Mouse (Mus musculus) left cerebral cortex, adult 11 months (tissue): ENCODE measurements at regions not wholly inside any gene's neighbourhood (a gene's known extent, or its start where the extent isn't known, plus 50 kb on each side); places are given as distances from the start of the nearest gene placed in this dataset.
A peak's percentile ranks its signal among the peaks of the same experiment; 100 is the strongest.
"Not testable (repeated sequence)": the region's sequence is repeated elsewhere in the genome, so short reads cannot be mapped to it uniquely, and the experiment has no call there.

Experiments
- DNase-seq: peaks from one replicate; pipeline ENCODE4 v3.0.0; 2022; ENCODE audit warnings: low spot score

- DNase-seq, result no peak
Observed at GRCm38 (mm10) chr12:104637046-104638032, 114.4 kb downstream of the Dicer1 start.

GRCm38 (mm10) chr12:104636474-104636873, 115.3 kb downstream of the Dicer1 start:
- no peak for DNase-seq

GRCm38 (mm10) chr12:104634818-104635217, 116.9 kb downstream of the Dicer1 start:
- DNase-seq, result no peak

GRCm38 (mm10) chr12:104630590-104630989, 121.2 kb downstream of the Dicer1 start:
- DNase-seq, result no peak

GRCm38 (mm10) chr12:104629449-104629848, 122.3 kb downstream of the Dicer1 start:
- DNase-seq, result peak; percentile 4

GRCm38 (mm10) chr12:104626054-104626453, 125.7 kb downstream of the Dicer1 start:
- DNase-seq, result no peak

- no peak for DNase-seq
Observed at GRCm38 (mm10) chr12:104623896-104624685, 127.7 kb downstream of the Dicer1 start.

- peak; percentile 47 for DNase-seq
Observed at GRCm38 (mm10) chr12:104617111-104617725, 134.5 kb downstream of the Dicer1 start.

- DNase-seq, result no peak
Observed at GRCm38 (mm10) chr12:104614240-104614639, 137.5 kb downstream of the Dicer1 start.

- no peak for DNase-seq
Observed at GRCm38 (mm10) chr12:104609767-104610166, 136.6 kb upstream of the Gsc start.

GRCm38 (mm10) chr12:104608956-104609355, 135.8 kb upstream of the Gsc start:
- DNase-seq, result not testable (repeated sequence)

GRCm38 (mm10) chr12:104607410-104607809, 134.3 kb upstream of the Gsc start:
- DNase-seq, result no peak

GRCm38 (mm10) chr12:104605535-104606399, 132.6 kb upstream of the Gsc start:
- no peak for DNase-seq

GRCm38 (mm10) chr12:104598056-104598455, 124.9 kb upstream of the Gsc start:
- no peak for DNase-seq

- peak; percentile 22 for DNase-seq
Observed at GRCm38 (mm10) chr12:104593526-104594155, 120.5 kb upstream of the Gsc start.

- no peak for DNase-seq
Observed at GRCm38 (mm10) chr12:104592791-104593525, 119.8 kb upstream of the Gsc start.

GRCm38 (mm10) chr12:104591571-104591970, 118.4 kb upstream of the Gsc start:
- no peak for DNase-seq

- no peak for DNase-seq
Observed at GRCm38 (mm10) chr12:104590291-104590690, 117.2 kb upstream of the Gsc start.

- no peak for DNase-seq
Observed at GRCm38 (mm10) chr12:104584408-104584807, 111.3 kb upstream of the Gsc start.

- no peak for DNase-seq
Observed at GRCm38 (mm10) chr12:104580796-104581195, 107.7 kb upstream of the Gsc start.
